Mouse (Mus musculus) fat pad, adult 2 months (tissue): ENCODE measurements at regions not wholly inside any gene's neighbourhood (a gene's known extent, or its start where the extent isn't known, plus 50 kb on each side); places are given as distances from the start of the nearest gene placed in this dataset.
A peak's percentile ranks its signal among the peaks of the same experiment; 100 is the strongest.

Experiments
- DNase-seq: peaks from one replicate; pipeline ENCODE4 v3.0.0-alpha.2; 2011; ENCODE audit warnings: low read depth, low spot score; ENCODE audit errors: extremely low read depth

DNA sequence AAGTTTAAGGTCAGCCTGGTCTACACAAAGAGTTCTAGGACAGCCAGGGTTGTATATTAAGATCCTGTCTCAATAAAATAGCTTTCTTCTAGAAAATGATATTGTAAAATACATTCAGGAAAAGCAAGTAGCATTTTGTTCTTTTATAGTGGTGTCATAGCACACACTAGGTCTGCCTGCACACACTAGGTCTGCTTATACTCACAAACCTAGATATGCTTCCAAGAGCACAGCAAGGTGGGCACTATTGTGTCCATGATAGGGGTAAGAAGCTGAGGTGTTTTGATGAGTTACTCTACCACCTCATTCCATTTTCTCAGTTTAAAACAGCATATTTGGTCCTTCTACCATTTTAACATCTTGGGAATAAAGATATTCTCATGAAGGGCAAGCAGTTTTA is 185.8 kb upstream of the Il12b start:
- no peak for DNase-seq

DNA sequence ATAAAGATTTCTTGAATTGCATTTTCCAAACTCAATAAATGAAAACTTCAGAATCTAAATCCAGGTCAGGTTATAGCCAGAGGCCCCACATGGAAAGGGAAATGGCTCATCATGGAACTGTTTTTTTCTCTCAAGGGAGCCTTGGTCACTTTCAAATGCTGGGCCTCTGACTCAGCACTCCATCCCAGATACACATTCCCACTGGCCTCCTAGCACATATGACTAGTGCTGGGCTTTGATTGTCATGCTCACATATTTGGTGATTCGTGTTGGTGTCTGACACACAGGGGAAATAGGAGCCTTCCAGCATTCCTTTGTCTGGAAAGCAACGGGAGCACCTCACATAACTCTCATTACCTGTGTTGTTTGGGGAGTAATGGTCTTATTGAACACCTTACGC is 183.5 kb upstream of the Il12b start:
- DNase-seq, result no peak

DNA sequence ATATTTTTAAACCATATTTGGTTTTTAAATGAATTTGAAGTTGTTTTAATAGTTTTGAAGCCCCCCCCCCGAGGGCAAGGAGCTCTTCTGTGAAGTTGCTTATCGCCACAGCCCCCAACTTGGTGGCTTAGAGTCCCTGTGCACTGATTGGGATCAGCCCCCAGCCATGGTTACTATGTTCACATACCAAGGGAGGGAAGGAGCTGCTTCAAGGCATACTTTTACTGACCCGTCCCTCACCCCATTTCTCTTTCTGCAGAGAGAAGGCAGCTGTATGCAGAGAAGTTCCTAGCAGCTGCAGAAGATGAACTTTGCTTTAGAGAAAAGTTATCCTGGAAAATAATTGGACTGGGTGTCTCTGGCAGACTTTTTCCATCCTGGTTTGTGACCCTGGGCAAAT is 179.9 kb upstream of the Il12b start:
- DNase-seq, result no peak

DNA sequence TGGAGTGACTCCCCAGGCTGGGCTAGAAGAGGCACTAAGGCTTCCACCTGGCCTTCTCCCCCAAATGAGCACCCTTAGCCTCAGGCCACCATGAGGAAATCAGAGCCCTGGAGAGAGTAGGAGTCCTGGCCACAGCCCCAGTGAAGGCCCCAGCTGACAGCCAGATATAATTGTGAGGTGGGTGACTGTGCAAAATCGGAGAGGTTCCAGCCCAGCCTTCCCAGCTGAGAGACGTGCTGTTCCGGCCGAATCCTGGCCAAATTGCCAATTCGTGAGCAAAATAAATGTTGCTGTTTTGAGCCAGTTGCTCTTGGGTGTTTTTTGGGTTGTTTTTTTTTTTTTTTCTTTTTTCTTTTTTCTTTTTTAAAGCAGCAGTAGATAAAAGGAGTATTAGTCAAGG is 169.9 kb upstream of the Il12b start:
- no peak for DNase-seq

DNA sequence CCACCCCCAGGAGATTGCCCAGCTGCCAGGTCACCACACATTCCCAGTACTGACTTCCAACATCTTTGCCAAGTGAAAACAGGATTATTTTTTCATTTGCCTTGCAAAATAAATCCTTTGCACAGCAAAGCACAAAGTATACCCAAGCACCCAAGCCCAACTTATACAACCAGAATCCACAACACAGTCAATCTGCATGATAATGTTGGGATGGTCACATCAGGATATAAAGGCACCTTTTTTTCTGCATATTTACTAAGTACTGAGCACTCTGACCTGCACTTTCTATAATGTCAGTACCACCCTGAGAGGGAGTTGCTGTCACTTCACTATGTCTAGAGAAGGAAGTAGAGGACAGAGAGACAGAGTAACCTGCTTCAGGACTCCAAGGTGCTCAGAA is 164.4 kb upstream of the Il12b start:
- no peak for DNase-seq

DNA sequence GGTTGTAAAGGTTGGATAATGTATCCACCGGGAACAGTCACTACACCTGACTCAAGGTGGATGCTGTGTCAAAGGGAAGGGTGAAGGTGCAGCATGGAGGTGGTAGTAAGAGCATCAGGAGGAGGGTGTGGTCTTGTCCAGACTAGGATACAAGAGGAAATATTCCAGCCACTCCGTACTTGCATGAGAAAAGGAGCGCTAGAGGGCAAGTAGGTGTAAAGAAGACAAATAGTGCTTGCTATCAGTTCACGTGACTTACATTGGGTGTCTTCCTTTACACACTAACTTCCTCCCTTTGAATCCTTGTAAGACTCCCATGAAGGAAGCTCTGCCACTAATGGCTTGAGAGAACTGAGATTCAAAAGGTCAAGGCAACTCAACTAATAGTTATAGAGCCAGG is 161.8 kb upstream of the Il12b start:
- DNase-seq, result no peak

DNA sequence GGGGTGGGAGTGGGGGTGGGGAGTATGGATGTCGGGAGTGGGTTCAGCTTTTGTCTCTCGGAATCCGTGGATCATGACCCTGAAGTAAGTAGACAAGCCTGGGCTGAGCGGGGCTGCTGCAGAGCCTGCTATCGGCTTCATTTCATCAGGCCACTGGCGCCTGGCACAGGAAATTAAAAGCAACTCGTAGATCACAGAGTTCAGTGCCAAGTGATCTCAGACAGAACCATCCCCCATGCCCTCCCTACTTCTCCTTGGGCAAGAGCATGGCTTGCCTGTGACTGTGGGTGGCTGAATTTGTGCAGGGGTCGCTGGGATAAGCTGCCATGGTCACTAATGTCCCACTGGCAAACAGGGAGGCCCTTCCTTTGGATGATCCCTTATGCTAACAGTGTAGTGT is 161.3 kb upstream of the Il12b start:
- DNase-seq, result no peak

DNA sequence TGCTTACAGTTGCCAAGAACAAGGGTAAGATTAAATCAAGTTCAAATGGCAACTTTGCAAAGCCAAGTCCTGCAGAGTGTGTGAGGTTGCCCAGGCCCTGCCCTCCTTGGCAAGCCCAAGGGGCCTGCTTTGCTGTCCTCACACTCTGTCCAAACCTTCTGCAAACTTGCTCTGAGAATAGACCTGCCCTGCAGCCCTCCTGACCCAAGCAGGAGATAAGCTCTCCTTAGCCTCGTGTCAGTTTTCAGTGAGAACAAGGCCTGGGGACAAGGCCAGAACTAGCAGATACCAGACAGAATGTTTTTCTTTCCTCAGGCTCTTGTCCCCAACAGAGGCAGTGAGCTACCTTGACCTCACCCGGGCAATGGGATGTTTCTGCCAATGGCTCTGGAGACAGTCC is 156.7 kb upstream of the Il12b start:
- DNase-seq, result no peak

DNA sequence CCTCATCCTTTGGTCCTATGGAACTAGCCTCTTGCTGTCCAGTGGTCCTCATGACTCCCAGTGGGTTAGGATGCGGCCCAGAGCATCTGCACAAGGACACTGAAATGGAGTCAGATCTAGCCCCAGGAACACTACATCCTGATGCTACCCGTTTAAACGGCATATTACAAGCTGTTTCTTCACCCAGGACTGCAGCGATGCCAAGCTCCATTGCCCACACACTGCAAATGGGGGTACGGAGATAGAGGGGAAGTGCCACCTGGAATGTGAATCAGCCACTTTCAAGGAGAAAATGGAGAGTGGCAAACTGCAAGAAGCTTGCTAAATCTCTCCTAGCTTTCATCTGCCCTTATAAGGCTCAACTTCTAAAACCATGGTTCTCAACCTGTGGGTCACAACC is 148.0 kb upstream of the Il12b start:
- no peak for DNase-seq

DNA sequence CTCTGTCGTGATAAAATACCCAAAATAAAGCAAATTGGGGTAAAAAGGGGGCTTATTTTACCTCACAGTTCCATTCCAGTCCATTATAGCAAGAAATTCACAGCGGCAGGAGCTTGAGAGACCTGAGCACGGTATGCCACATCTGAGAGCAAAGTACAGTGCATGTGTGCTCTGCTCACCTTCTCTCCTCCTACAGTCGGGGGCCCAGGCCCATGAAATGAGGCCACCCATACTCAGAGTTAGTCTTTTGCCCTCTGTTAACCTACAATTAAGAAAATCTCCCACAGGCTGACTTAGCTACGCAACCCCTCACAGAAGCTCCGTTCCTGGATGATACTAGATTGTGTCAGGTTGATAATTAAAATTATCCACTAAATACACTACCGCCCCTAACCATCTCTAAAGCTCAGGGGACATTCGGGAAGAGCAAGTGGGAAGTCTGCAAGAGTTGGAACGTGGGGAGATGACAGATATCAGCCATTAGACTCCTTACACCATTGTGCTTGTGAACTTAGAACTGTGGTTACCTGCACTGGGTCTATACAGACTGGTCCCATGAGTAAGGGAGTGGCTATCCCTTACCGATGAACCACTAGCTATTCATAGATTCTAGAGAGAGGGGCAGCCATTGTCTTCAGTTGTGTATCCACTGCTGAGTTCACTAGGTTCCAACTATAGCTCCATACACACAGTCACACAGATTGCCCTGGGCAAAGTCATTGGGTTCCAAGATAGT is 139.3 kb upstream of the Il12b start:
- no peak for DNase-seq

DNA sequence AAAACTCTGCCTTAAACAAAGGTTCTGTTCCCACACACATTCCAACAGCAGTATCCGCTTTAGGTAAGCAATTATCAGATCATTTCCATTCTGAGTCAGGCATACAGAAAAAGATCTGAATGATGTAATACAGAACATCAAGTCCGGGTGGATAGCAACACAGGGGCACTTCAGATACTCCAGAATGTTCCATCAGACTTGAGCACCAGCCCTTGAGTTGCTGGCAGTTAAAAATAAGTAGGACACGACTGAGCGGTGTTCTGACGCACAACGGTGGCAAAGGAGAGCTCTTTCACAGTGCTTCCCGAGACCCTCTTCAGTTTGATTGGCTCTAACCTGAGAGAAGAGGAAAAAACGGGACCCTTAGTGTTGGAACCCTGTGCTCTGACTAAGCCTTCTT is 138.2 kb upstream of the Il12b start:
- DNase-seq, result no peak

DNA sequence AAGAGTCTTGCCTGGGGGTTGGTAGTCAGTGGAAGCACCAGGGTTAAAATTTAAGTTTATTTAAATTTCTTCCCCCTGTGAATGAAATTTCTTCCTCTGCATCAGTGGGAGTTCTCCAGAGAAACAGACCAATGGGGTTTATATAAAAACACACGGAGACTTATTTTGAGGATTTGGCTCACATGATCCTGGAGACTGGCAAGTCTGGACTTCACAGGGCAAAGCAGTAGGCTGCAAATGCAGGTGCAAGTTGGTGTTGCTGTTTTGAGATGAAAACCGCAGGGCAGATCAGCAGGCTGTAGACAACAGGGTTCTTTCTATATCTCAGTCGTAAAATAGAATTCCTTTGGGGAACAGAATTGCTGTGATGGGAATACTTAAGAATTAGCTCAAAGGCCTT is 137.3 kb upstream of the Il12b start:
- no peak for DNase-seq

DNA sequence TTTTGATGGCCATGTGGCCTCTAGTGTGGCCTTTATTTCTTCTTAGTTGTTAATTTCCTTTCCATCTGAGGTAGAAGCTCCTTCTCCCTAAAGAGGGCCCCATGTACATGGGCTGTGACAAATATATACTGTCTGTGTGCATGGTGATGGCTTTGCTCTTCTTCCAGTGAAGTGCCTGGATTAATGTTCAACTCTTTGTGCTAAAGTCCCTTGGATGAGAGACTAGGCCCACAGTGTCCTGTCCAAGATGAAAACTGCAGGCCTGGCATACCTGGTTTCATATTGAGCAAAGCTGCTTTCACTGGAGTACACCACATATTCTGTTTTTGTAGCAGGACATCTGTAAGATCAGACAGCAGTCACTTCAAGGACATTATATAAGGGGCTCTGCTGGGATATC is 127.6 kb upstream of the Il12b start:
- DNase-seq, result no peak

DNA sequence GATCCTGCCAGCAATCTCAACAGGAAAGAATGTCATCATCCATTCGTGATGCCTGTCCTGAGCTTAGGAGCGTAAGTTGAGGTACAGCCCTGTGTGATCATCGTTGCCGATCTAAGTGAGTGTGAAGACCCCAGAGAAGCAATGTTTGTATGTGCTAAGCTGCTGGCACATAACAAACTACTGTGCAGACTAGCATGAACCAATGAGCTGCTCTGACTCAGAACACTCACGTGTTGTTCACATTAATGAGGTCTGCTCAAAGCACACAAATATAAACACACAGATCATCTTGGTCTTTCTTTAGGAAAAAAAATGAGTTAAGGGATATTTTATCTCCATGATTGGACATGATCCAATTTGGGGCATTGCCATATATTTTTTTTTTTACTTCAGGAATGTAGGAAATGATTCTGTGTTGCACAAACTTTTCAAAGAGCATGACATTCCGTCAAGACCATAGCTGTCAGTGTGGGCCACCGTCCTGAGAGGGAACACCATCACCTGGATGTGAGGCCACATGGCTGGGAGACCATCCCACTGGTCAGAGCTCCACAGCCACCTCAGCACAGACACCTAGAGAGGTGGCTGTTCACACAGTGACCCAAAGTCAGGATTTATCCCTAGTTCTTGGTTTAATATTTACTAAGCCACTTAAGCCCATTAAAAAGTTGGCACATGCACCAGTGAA is 121.2 kb upstream of the Il12b start:
- no peak for DNase-seq

DNA sequence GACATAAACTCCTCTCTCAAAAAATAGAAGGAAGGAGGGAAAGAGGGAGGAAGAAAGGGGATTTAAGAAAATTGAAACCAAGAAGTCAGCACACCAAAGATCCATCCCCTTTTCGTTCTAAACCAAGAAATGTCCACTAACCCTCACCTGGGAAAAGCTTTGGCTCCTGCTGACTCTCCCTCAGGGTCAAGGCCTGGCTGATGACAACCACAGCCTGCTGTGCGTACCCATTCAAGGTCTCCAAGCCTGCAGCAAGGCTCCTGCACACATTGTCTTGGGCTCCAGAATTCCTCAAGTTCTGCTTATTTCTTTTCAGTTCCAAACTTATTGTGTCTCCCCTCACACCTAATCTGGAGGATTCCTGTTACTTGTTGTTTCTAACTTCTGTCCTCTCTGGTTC is 113.9 kb upstream of the Il12b start:
- no peak for DNase-seq

DNA sequence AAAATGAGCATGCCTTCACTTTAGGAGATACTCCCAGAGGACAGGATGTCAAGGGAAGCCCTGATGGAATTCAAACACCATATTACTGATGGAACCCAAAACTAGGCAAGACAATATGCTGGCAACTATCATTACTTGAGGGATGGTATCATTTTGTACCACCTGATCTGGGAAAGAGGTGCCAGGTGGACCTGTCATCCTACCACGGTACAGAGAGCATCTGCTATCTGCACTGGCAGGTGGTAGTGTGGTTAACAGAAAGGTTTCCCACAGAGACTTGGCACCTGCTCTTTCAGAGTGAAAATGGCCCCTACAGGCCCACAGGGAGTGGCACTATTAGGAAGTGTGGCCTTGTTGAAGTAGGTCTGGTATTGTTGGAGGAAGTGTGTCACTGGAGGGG is 111.0 kb upstream of the Il12b start:
- no peak for DNase-seq

DNA sequence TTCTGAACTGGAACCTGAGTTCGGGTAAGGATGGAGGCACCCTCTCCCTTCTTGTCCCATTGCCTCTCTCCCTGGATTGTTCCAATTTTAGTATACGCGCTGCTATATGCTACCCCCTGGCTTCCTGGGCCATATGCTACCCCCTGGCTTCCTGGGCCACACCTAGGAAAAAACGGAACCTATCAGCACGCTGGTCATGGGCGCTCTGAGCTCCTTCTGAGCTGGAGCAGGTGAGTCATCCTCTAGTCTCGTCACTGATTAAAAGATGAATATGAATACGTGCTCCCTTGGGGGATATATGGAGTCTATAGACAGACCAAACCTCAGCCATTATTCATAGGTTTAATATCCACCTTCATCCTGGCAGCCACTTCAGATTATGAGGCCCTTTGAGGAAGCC is 96.1 kb upstream of the Il12b start:
- DNase-seq, result no peak

DNA sequence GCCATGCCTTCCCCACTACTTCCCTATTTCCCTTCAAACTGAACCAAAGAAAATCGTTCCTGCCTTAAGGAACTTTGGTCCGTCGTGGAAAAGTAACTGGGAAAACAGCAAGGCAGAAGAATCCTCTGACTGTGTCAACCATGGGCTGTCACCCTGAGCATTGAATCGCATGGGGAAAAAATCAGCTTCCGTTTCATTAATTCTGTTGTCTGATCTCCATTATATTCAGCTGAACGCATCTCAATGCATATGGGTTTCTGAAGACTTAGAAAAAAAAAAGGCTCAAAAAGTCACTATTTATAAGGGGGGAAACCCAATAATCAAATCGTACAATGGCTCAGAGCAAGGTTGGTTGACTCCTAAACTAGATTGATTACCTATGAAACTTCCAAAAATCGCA is 83.8 kb upstream of the Il12b start:
- DNase-seq, result no peak

DNA sequence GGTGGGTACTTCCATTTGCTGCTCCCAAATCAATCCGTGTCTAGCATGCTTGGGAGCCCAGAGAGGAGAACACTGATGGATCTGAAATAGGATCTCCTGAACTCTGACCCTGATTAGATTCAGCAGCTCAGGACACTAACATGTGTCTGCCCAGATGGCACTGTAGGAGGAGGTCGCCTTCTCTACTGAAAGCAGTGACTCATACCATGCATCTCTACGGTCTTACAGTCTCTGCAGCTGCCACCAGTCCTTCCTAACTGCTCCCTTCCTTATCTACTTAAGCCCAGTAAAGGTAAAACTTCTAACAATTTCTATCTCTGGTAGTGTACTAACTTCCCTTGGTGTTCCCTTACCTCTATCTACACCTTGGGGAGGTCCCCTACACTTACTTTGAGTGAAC is 80.7 kb upstream of the Il12b start:
- DNase-seq, result no peak

DNA sequence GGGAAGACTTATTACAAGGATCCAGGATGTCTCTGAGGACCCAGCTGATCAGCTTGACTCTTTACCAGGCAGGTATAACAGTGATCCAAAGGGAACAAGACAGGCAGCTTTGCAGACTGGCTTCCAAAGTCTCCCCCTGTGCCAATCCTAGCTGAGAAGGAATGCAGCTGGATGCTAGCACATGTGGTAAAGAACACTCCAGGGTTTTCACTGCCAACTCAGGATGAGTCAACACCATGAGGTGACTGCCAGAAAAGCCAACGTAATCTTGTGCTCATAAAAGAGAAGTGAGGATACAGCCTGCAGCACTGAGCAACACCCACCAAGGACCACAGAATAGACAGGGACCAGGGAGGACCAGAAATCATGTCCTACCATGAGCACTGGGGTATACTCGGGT is 76.5 kb upstream of the Il12b start:
- DNase-seq, result peak; percentile 5

DNA sequence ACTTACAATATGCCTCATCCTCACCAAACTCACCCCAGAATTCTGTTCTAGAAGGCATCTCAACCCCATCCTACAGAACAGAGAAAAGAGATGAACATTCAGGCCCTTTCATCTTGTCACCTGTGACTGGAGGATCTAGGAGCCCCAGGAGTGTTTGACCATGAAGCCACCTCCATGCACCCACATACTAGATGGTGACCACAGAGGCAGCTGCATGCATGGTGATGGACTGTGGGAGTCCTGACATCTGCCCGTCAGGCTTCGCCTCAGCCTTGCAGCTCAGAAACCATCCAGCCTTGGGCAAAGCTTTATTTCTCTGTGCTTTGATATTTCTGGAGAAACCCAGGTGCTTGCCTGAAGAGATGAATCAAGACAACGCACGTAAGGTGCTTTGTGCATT is 74.8 kb upstream of the Il12b start:
- DNase-seq, result no peak

DNA sequence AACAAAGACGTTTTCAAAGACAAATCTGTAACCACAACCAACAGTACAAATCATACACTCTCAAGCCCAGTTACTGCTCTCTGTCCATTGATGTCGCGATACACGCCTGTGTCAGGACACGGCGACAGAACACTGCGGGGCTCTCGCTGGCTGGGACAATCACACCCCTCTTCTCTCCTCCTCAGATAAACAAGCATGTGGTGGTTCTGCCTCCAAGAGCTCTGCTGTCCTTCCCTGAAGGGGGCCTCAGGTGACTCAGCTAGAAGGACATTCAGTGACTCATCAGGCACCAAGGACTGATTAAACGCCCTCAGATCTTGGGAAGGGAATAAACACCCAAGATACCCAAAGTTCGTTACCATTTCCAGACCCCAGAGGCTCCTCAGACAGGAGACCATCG is 74.3 kb upstream of the Il12b start:
- DNase-seq, result no peak

DNA sequence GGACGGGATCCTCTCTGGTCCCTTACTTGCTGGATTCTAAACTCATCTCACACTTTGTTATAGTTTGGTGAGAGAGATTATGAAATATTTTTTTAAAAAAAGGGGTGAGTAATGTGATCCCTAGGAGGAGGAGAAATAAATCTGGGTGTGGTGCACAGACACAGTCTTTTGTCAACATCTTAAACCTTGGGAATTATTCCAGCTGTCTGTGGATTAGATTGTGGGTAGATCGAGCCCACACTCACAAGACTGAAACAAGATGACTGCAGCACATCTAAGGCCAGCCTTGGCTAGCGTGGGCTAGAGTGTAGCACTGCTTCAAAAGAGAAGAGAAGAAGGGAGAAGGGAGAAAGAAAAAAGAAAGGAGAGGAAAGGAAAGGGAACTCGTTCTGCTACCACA is 70.4 kb upstream of the Il12b start:
- DNase-seq, result no peak
